In genomic region chr5:64744455-64744854, GRCm38 (mm10) we compare ENCODE assay signal across 27 mouse cellular contexts.
"Had no signal": no experiment of that assay in that cellular context is flagged by ENCODE, and none has a peak within 500 bp of the region (broad histone marks: within the 10 kb centered on the region; RNA-seq: fewer than 3 reads in every experiment).

No protein-coding gene starts in this region.

- H3K27ac ChIP-seq: embryonic facial prominence, embryonic 10.5 days; embryonic facial prominence, embryonic 12.5 days; embryonic facial prominence, embryonic 13.5 days; embryonic facial prominence, embryonic 15.5 days; forebrain, embryonic 10.5 days; forebrain, embryonic 12.5 days; forebrain, embryonic 13.5 days; forebrain, embryonic 15.5 days; gastrocnemius, adult 2 months; heart, adult 2 months had no signal

- H3K27me3 ChIP-seq: embryonic facial prominence, embryonic 12.5 days; embryonic facial prominence, embryonic 13.5 days; embryonic facial prominence, embryonic 15.5 days; forebrain, embryonic 12.5 days; forebrain, embryonic 13.5 days; forebrain, embryonic 15.5 days had no signal

- H3K9me3 ChIP-seq: embryonic facial prominence, embryonic 10.5 days; embryonic facial prominence, embryonic 12.5 days; embryonic facial prominence, embryonic 13.5 days; embryonic facial prominence, embryonic 15.5 days; forebrain, embryonic 10.5 days; forebrain, embryonic 12.5 days; forebrain, embryonic 13.5 days; forebrain, embryonic 15.5 days had no signal

- H3K9ac ChIP-seq: embryonic facial prominence, embryonic 12.5 days; embryonic facial prominence, embryonic 13.5 days; embryonic facial prominence, embryonic 15.5 days; forebrain, embryonic 12.5 days; forebrain, embryonic 13.5 days; forebrain, embryonic 15.5 days had no signal

- H3K4me3 ChIP-seq: embryonic facial prominence, embryonic 10.5 days; embryonic facial prominence, embryonic 12.5 days; embryonic facial prominence, embryonic 13.5 days; embryonic facial prominence, embryonic 15.5 days; erythroblast, embryonic 14.5 days; forebrain, embryonic 10.5 days; forebrain, embryonic 12.5 days; forebrain, embryonic 13.5 days; forebrain, embryonic 15.5 days; gastrocnemius, adult 2 months; heart, adult 2 months had no signal

- H3K4me2 ChIP-seq: embryonic facial prominence, embryonic 12.5 days; embryonic facial prominence, embryonic 13.5 days; embryonic facial prominence, embryonic 15.5 days; forebrain, embryonic 12.5 days; forebrain, embryonic 13.5 days; forebrain, embryonic 15.5 days had no signal

- ATAC-seq: forebrain, embryonic 13.5 days; forebrain, embryonic 14.5 days; forebrain, embryonic 15.5 days; forebrain, embryonic 16.5 days had no signal

- H3K36me3 ChIP-seq: embryonic facial prominence, embryonic 10.5 days; embryonic facial prominence, embryonic 12.5 days; embryonic facial prominence, embryonic 13.5 days; embryonic facial prominence, embryonic 15.5 days; forebrain, embryonic 10.5 days; forebrain, embryonic 12.5 days; forebrain, embryonic 15.5 days had no signal

- DNase-seq: cerebellum, adult 2 months; cerebellum, adult 8-10 months; cerebellum, adult 9-10 months; cerebellum, adult 9-11 months; cerebellum, postnatal 10 days; cerebellum, postnatal 14 days; cerebellum, postnatal 25 days; cerebellum, postnatal 36 days; embryo, embryonic 11 days; gastrocnemius, adult 2 months; gastrocnemius, postnatal 10 days; gastrocnemius, postnatal 14 days; gastrocnemius, postnatal 25 days; gastrocnemius, postnatal 36 days; heart, adult 18-20 months; heart, adult 2 months had no signal
